Mouse (Mus musculus): ENCODE measurements at regions not wholly inside any gene's neighbourhood (a gene's known extent, or its start where the extent isn't known, plus 50 kb on each side); places are given as distances from the start of the nearest gene placed in this dataset.

DNA sequence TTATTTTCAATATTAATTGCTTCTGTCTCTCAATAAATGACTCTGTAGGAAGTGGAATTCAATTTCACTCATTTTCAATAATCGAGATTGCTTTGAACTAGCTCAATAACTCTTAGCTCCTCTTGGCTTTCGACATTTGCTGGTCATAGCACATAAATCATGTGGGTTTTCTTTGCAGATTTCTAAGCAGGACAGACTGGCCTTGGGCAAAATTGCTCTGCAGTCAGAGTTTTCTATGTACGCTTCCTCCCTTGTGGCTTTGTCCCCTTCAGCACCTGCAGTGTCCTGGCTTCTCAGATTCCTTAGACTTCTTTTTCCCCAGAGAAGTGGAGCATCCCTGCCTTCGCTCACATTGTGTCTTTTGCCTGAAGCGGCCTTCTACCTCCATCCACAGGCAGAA lies 124.6 kb upstream of the Rarb start:
- TF ChIP-seq CTCF (IDR thresholded peaks at IDR 0.05; ENCODE audit: low read depth) (no peak), EP300 (IDR thresholded peaks at IDR 0.05; ENCODE audit: low read depth) (no peak)
